Mouse (Mus musculus) neural tube, embryonic 13.5 days (tissue): ENCODE data around the gene Smyd3. TPM values are rescaled to one million over a fixed set of nuclear protein-coding genes. Genes with fewer than 3 reads are reported as not detected.

Experiments used
- ATAC-seq: fragments of 200-750 bp; cut with Nextera tagmentation; 2 replicates; pipeline ENCODE4 v1.8.0; 2017; ENCODE audit warnings: low read depth, mild to moderate bottlenecking, moderate TSS enrichment, moderate library complexity
- H3K27ac ChIP-seq: fragments of 300-500 bp; sonication (generic); replicated peaks from 2 replicates; pipeline ENCODE4 v1.5.1; 2015; ENCODE audit warnings: moderate library complexity, mild to moderate bottlenecking, inconsistent platforms
- H3K27me3 ChIP-seq: fragments of 300-500 bp; sonication (generic); 2 replicates; pipeline ENCODE4 v1.6.1; 2015; ENCODE audit warnings: mild to moderate bottlenecking, inconsistent platforms
- H3K36me3 ChIP-seq: fragments of 300-500 bp; sonication (generic); 2 replicates; pipeline ENCODE4 v1.6.1; 2015; ENCODE audit warnings: mild to moderate bottlenecking, inconsistent platforms
- H3K4me1 ChIP-seq: fragments of 300-500 bp; sonication (generic); replicated peaks from 2 replicates; pipeline ENCODE4 v1.6.1; 2015; ENCODE audit warnings: inconsistent platforms
- H3K4me2 ChIP-seq: fragments of 300-500 bp; sonication (generic); 2 replicates; pipeline ENCODE4 v1.6.1; 2015; ENCODE audit warnings: inconsistent platforms, mild to moderate bottlenecking, moderate library complexity
- H3K4me3 ChIP-seq: fragments of 300-500 bp; sonication (generic); 2 replicates; pipeline ENCODE4 v1.5.1; 2015; ENCODE audit warnings: mild to moderate bottlenecking, inconsistent platforms
- H3K9ac ChIP-seq: fragments of 300-500 bp; sonication (generic); 2 replicates; pipeline ENCODE4 v1.6.1; 2015; ENCODE audit warnings: moderate library complexity, mild to moderate bottlenecking, inconsistent platforms
- H3K9me3 ChIP-seq: fragments of 300-500 bp; sonication (generic); 2 replicates; pipeline ENCODE4 v1.6.1; 2016; ENCODE audit warnings: inconsistent platforms
- WGBS: fragments of 180-500 bp; shearing (Covaris S2); methylation state at CpG from one replicate; pipeline ENCODE4 v1.1.7; 2015; 5-methylcytosine and 5-hydroxymethylcytosine counted together
- polyA plus RNA-seq: library from polyadenylated mRNA; unstranded; fragments of >200 nt; fragmentation: Nextera tagmentation; extraction: Ambion mirVana; gene quantifications from 2 replicates; pipeline ENCODE4 v1.2.1, GENCODE M21; 2015

The Smyd3 gene
- polyA plus RNA-seq, 1 experiment from 2014 or later, result 19.7 TPM

GRCm38 (mm10) chr1:179026614-179027013 is 491.2 kb downstream of the Smyd3 start:
- H3K4me1 ChIP-seq, result no peaks in the 10 kb centered on the region
- WGBS, result 93% methylated on average over 4 of the region's 4 CpGs
- no peaks in the 10 kb centered on the region for H3K36me3 ChIP-seq
- no peak overlapping the region for H3K4me2 ChIP-seq
- no peak overlapping the region for H3K9ac ChIP-seq
- H3K9me3 ChIP-seq, result no peaks in the 10 kb centered on the region
- H3K27me3 ChIP-seq, result no peaks in the 10 kb centered on the region
- no peak overlapping the region for H3K4me3 ChIP-seq
- H3K27ac ChIP-seq, result no peak overlapping the region
- ATAC-seq, result no peak

GRCm38 (mm10) chr1:179025169-179025568 is 492.7 kb downstream of the Smyd3 start:
- Histone ChIP-seq H3K27me3 (no peaks in the 10 kb centered on the region), H3K36me3 (no peaks in the 10 kb centered on the region), H3K4me1 (no peaks in the 10 kb centered on the region), H3K27ac (no peak overlapping the region), H3K4me2 (no peak overlapping the region), H3K9ac (no peak overlapping the region), H3K9me3 (no peaks in the 10 kb centered on the region), H3K4me3 (no peak overlapping the region)
- whole genome bisulfite sequencing, result 83% methylated on average over 4 of the region's 4 CpGs
- no peak for ATAC-seq

GRCm38 (mm10) chr1:179023486-179023885 is 494.4 kb downstream of the Smyd3 start:
- H3K27me3 ChIP-seq, result no peaks in the 10 kb centered on the region

GRCm38 (mm10) chr1:179017428-179017827 is 500.4 kb downstream of the Smyd3 start:
- H3K27me3 ChIP-seq, result no peaks in the 10 kb centered on the region
- no peak overlapping the region for H3K4me2 ChIP-seq
- H3K36me3 ChIP-seq, result no peaks in the 10 kb centered on the region
- 0 out of 2 replicates have a peak, but pooled peaks cover 6% of the 10 kb centered on the region for H3K4me1 ChIP-seq
- ATAC-seq, result no peak
- H3K4me3 ChIP-seq, result no peak overlapping the region
- H3K9me3 ChIP-seq, result no peaks in the 10 kb centered on the region
- no peak overlapping the region for H3K27ac ChIP-seq
- H3K9ac ChIP-seq, result no peak overlapping the region
- WGBS, result 94% methylated on average over 10 of the region's 10 CpGs

More at GRCm38 (mm10) chr1:179023486-179023885, 494.4 kb downstream of the Smyd3 start:
- H3K27ac ChIP-seq, result no peak overlapping the region
- 85% methylated on average over 7 of the region's 7 CpGs for WGBS
- H3K9me3 ChIP-seq, result no peaks in the 10 kb centered on the region
- H3K36me3 ChIP-seq, result no peaks in the 10 kb centered on the region
- ATAC-seq, result no peak
- no peak overlapping the region for H3K4me2 ChIP-seq
- H3K4me3 ChIP-seq, result no peak overlapping the region
- no peaks in the 10 kb centered on the region for H3K4me1 ChIP-seq
- H3K9ac ChIP-seq, result no peak overlapping the region

- Histone ChIP-seq H3K9me3 (no peaks in the 10 kb centered on the region), H3K4me1 (0 out of 2 replicates have a peak, but pooled peaks cover 6% of the 10 kb centered on the region), H3K27me3 (no peaks in the 10 kb centered on the region), H3K4me2 (no peak overlapping the region), H3K9ac (no peak overlapping the region), H3K4me3 (no peak overlapping the region), H3K36me3 (no peaks in the 10 kb centered on the region), H3K27ac (no peak overlapping the region)
- ATAC-seq, result no peak
These were observed 504.8 kb downstream of the Smyd3 start for GRCm38 (mm10) chr1:179013021-179013420.

- no peak overlapping the region for H3K4me3 ChIP-seq
- no peak overlapping the region for H3K9ac ChIP-seq
- 0 out of 2 replicates have a peak, but pooled peaks cover 6% of the 10 kb centered on the region for H3K4me1 ChIP-seq
- no peak overlapping the region for H3K27ac ChIP-seq
- no peaks in the 10 kb centered on the region for H3K9me3 ChIP-seq
- no peak for ATAC-seq
- no peaks in the 10 kb centered on the region for H3K36me3 ChIP-seq
- 88% methylated on average over 4 of the region's 4 CpGs for WGBS
- no peak overlapping the region for H3K4me2 ChIP-seq
- no peaks in the 10 kb centered on the region for H3K27me3 ChIP-seq
These were observed 505.6 kb downstream of the Smyd3 start for GRCm38 (mm10) chr1:179012273-179012672.

GRCm38 (mm10) chr1:179010756-179011155 is 507.1 kb downstream of the Smyd3 start:
- Histone ChIP-seq H3K9me3 (no peaks in the 10 kb centered on the region), H3K4me3 (no peak overlapping the region), H3K27ac (no peak overlapping the region), H3K4me2 (no peak overlapping the region), H3K27me3 (no peaks in the 10 kb centered on the region), H3K9ac (no peak overlapping the region), H3K36me3 (no peaks in the 10 kb centered on the region), H3K4me1 (no peaks in the 10 kb centered on the region)
- ATAC-seq, result no peak
- WGBS, result 89% methylated on average over 3 of the region's 3 CpGs

GRCm38 (mm10) chr1:179009911-179010310 is 507.9 kb downstream of the Smyd3 start:
- Histone ChIP-seq H3K4me1 (0 out of 2 replicates have a peak, but pooled peaks cover under 1% of the 10 kb centered on the region), H3K9me3 (no peaks in the 10 kb centered on the region), H3K27ac (no peak overlapping the region), H3K4me3 (no peak overlapping the region), H3K9ac (no peak overlapping the region), H3K4me2 (no peak overlapping the region), H3K36me3 (no peaks in the 10 kb centered on the region), H3K27me3 (no peaks in the 10 kb centered on the region)
- no peak for ATAC-seq
- 89% methylated on average over 3 of the region's 3 CpGs for WGBS

- WGBS, result 46% methylated on average over 7 of the region's 7 CpGs
- H3K27me3 ChIP-seq, result no peaks in the 10 kb centered on the region
- H3K4me1 ChIP-seq, result peaks cover 23% of the 10 kb centered on the region
- ATAC-seq, result peak; percentile 57; the same call in 1 of the 2 replicates
- H3K4me3 ChIP-seq, result no peak overlapping the region
- H3K9ac ChIP-seq, result no peak overlapping the region
- H3K27ac ChIP-seq, result no peak overlapping the region; the same call in 1 of the 2 replicates
- H3K9me3 ChIP-seq, result no peaks in the 10 kb centered on the region
- H3K36me3 ChIP-seq, result no peaks in the 10 kb centered on the region
- no peak overlapping the region for H3K4me2 ChIP-seq
These were observed 513.5 kb downstream of the Smyd3 start for GRCm38 (mm10) chr1:179004133-179004866.

GRCm38 (mm10) chr1:179003406-179004132 is 514.3 kb downstream of the Smyd3 start:
- peak; percentile 49; the same call in 1 of the 2 replicates for ATAC-seq
- H3K4me2 ChIP-seq, result no peak overlapping the region
- no peaks in the 10 kb centered on the region for H3K27me3 ChIP-seq
- H3K9me3 ChIP-seq, result no peaks in the 10 kb centered on the region
- no peak overlapping the region for H3K9ac ChIP-seq
- no peak overlapping the region for H3K27ac ChIP-seq
- H3K36me3 ChIP-seq, result no peaks in the 10 kb centered on the region
- peaks cover 23% of the 10 kb centered on the region for H3K4me1 ChIP-seq
- 50% methylated on average over 5 of the region's 5 CpGs for WGBS
- H3K4me3 ChIP-seq, result no peak overlapping the region

GRCm38 (mm10) chr1:178999876-179000528 is 517.8 kb downstream of the Smyd3 start:
- WGBS, result 60% methylated on average over 9 of the region's 9 CpGs
- Histone ChIP-seq H3K27me3 (no peaks in the 10 kb centered on the region; the same call in 1 of the 2 replicates), H3K9me3 (no peaks in the 10 kb centered on the region), H3K9ac (no peak overlapping the region), H3K4me2 (no peak overlapping the region), H3K27ac (no peak overlapping the region), H3K4me1 (peaks cover 33% of the 10 kb centered on the region), H3K4me3 (no peak overlapping the region), H3K36me3 (no peaks in the 10 kb centered on the region)
- ATAC-seq, result no peak

- Histone ChIP-seq H3K27me3 (no peaks in the 10 kb centered on the region; the same call in 1 of the 2 replicates), H3K4me2 (no peak overlapping the region), H3K4me1 (peaks cover 15% of the 10 kb centered on the region), H3K4me3 (no peak overlapping the region), H3K9me3 (no peaks in the 10 kb centered on the region), H3K27ac (no peak overlapping the region), H3K9ac (no peak overlapping the region), H3K36me3 (no peaks in the 10 kb centered on the region)
- no peak for ATAC-seq
- WGBS, result 10% methylated on average over 4 of the region's 4 CpGs
These were observed 520.0 kb downstream of the Smyd3 start for GRCm38 (mm10) chr1:178997870-178998269.
